Mouse (Mus musculus): ENCODE data around the gene Txlng.

DNA sequence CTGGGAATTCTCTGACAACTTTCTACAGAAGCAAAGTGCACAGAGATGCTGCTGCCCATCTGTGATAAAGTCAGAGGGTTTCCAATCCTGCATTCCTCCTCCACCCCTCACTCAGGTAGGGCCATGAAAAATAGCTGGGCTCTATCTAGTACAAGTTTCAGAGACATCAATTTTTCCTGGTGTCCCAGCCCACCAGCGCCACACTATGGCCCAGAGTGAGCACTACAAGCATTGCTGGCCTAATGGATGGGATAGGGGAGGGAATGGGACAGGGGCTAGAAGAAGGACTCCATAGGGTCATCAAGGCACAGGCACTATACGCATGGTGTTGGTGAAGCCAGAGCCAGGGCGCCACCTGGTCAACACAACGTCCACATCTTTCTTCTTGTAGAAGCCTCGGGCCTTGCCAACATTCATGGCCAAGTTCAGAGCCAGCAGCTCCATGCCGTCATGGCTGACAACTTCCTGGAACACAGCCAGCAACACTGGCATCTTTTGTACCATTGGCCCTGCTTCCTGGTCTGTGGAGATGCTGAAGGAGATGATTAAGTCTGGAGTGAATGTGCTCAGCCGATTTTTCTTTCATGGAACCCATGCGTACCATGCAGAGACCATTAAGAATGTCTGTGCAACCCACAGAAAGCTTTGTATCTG lies 15.3 kb upstream of the Txlng start:
- TF ChIP-seq CTCF (conservative IDR thresholded peaks at IDR 0.05; ENCODE audit: low read length) (peak; percentile 53), NANOG (IDR thresholded peaks at IDR 0.05; ENCODE audit: borderline replicate concordance, low read length) (no peak)
